Comparison of ENCODE assay signal across 8 mouse cellular contexts in the genomic region with DNA sequence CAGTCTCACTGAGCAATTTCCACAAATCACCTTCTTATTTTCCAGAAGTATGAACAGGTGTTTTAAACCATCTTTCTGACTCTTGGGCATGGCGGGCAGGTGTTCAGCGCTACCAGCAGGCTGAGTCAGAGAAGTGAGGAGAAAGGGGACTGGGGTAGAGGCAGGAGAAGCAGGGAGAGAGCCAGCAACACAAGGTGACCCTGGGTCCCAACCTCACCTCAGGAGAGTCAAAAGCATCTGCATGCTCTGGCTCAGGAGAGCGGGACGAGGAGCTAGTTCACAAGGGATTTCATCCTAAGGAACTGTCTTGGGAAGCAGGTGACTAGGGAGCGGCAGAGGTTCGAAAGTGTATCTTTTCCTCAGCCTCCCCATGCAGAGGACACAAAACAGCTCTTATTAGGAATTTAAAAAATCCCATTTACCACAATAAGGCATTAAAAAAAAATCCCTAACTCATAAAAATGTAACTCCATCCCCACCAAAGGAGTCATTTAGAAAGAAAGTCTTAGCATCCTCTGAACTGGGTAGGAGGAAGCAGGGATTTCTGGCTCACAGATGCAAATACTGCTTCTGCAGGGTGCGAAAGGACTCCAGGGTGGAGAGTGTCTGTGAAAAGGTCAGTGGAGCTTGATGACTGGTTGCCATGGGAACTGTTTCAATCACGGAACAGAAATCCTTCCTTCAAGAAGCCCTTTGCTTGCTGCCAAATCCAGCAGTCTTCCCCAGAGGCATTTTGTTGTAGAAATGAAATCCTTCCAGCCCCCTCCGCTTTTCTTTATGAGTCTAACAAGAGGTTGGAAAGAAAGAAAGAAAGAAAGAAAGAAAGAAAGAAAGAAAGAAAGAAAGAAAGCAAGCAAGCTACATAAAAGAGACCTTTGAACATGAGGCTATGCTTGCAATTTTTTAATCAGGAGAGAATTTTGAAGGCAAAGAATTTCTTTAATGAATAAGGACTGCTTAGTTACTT. TPM values are rescaled to one million over a fixed set of nuclear protein-coding genes. Genes with fewer than 3 reads are reported as not detected.
DNase-seq lines count a peak whose midpoint lies in the region; ATAC-seq lines count a peak whose summit lies in the region.

No protein-coding gene starts in this region.

- H3K4me2 ChIP-seq in limb, embryonic 13.5 days (replicated peaks) = peak overlapping the region; percentile 39
- peak overlapping the region; percentile 24 for H3K4me2 ChIP-seq in hindbrain, embryonic 15.5 days
- peak overlapping the region; percentile 14; the same call in 1 of the 2 replicates for H3K4me2 ChIP-seq in neural tube, embryonic 14.5 days (ENCODE audit: low read depth, low read length)
- no peak overlapping the region for H3K4me2 ChIP-seq in intestine, embryonic 16.5 days (ENCODE audit: low read depth, low read length)
- no peak overlapping the region for H3K4me2 ChIP-seq in kidney, embryonic 16.5 days (replicated peaks; ENCODE audit: low read depth, low read length)

- no peaks in the 10 kb centered on the region for H3K9me3 ChIP-seq in limb, embryonic 13.5 days
- H3K9me3 ChIP-seq in limb, embryonic 10.5 days (replicated peaks) = no peaks in the 10 kb centered on the region
- no peaks in the 10 kb centered on the region for H3K9me3 ChIP-seq in hindbrain, embryonic 15.5 days
- H3K9me3 ChIP-seq in neural tube, embryonic 14.5 days (ENCODE audit: control insufficient read depth, low read length) = no peaks in the 10 kb centered on the region
- no peaks in the 10 kb centered on the region for H3K9me3 ChIP-seq in intestine, embryonic 16.5 days (ENCODE audit: control insufficient read depth, low read length)
- H3K9me3 ChIP-seq in kidney, embryonic 16.5 days (ENCODE audit: low read length) = no peaks in the 10 kb centered on the region

- no peak overlapping the region for H3K4me3 ChIP-seq in limb, embryonic 13.5 days
- no peak overlapping the region for H3K4me3 ChIP-seq in limb, embryonic 10.5 days
- H3K4me3 ChIP-seq in hindbrain, embryonic 15.5 days = no peak overlapping the region
- no peak overlapping the region for H3K4me3 ChIP-seq in neural tube, embryonic 14.5 days (ENCODE audit: low read depth, low read length)
- H3K4me3 ChIP-seq in intestine, embryonic 16.5 days (ENCODE audit: low read length) = no peak overlapping the region
- no peak overlapping the region for H3K4me3 ChIP-seq in kidney, embryonic 16.5 days (ENCODE audit: low read length)

- DNase-seq in limb, embryonic 10.5 days (ENCODE audit: low spot score) = no peak
- DNase-seq in embryo, embryonic 9.5 days (ENCODE audit: extremely low spot score) = peak; percentile 50
- DNase-seq in kidney, adult 18-20 months = no peak

- H3K36me3 ChIP-seq in limb, embryonic 13.5 days = no peaks in the 10 kb centered on the region
- H3K36me3 ChIP-seq in limb, embryonic 10.5 days = no peaks in the 10 kb centered on the region
- no peaks in the 10 kb centered on the region for H3K36me3 ChIP-seq in hindbrain, embryonic 15.5 days
- no peaks in the 10 kb centered on the region for H3K36me3 ChIP-seq in neural tube, embryonic 14.5 days (ENCODE audit: control insufficient read depth, insufficient read depth, low read length)
- no peaks in the 10 kb centered on the region for H3K36me3 ChIP-seq in intestine, embryonic 16.5 days (ENCODE audit: control insufficient read depth, insufficient read depth, low read length)
- H3K36me3 ChIP-seq in kidney, embryonic 16.5 days (ENCODE audit: insufficient read depth, low read length) = no peaks in the 10 kb centered on the region

- H3K27me3 ChIP-seq in limb, embryonic 13.5 days = peaks cover 7% of the 10 kb centered on the region; the same call in 1 of the 2 replicates
- H3K27me3 ChIP-seq in limb, embryonic 10.5 days (ENCODE audit: low read depth, poor library complexity, severe bottlenecking) = 0 out of 2 replicates have a peak, but pooled peaks cover 10% of the 10 kb centered on the region
- H3K27me3 ChIP-seq in hindbrain, embryonic 15.5 days = no peaks in the 10 kb centered on the region
- H3K27me3 ChIP-seq in neural tube, embryonic 14.5 days (ENCODE audit: control insufficient read depth, insufficient read depth, low read length) = no peaks in the 10 kb centered on the region
- no peaks in the 10 kb centered on the region for H3K27me3 ChIP-seq in intestine, embryonic 16.5 days (replicated peaks; ENCODE audit: control insufficient read depth, insufficient read depth, low read length)
- H3K27me3 ChIP-seq in kidney, embryonic 16.5 days (ENCODE audit: insufficient read depth, low read length) = no peaks in the 10 kb centered on the region; the same call in 1 of the 2 replicates

- peak overlapping the region; percentile 10; the same call in 1 of the 2 replicates for H3K27ac ChIP-seq in limb, embryonic 13.5 days
- no peak overlapping the region for H3K27ac ChIP-seq in limb, embryonic 10.5 days
- H3K27ac ChIP-seq in hindbrain, embryonic 15.5 days (replicated peaks) = peak overlapping the region; percentile 68
- H3K27ac ChIP-seq in neural tube, embryonic 14.5 days (ENCODE audit: low read depth, low read length) = peak overlapping the region; percentile 29; the same call in 1 of the 2 replicates
- no peak overlapping the region for H3K27ac ChIP-seq in intestine, embryonic 16.5 days (ENCODE audit: low read length)
- no peak overlapping the region for H3K27ac ChIP-seq in kidney, embryonic 16.5 days (ENCODE audit: low read length)

- no peak overlapping the region for H3K9ac ChIP-seq in limb, embryonic 13.5 days
- H3K9ac ChIP-seq in hindbrain, embryonic 15.5 days = no peak overlapping the region
- no peak overlapping the region for H3K9ac ChIP-seq in neural tube, embryonic 14.5 days (replicated peaks; ENCODE audit: low read depth, low read length)
- H3K9ac ChIP-seq in intestine, embryonic 16.5 days (ENCODE audit: low read depth, low read length) = no peak overlapping the region
- no peak overlapping the region for H3K9ac ChIP-seq in kidney, embryonic 16.5 days (replicated peaks; ENCODE audit: low read length)

- H3K4me1 ChIP-seq in limb, embryonic 13.5 days = peaks cover 19% of the 10 kb centered on the region
- peaks cover 10% of the 10 kb centered on the region; the same call in 1 of the 2 replicates for H3K4me1 ChIP-seq in limb, embryonic 10.5 days
- H3K4me1 ChIP-seq in hindbrain, embryonic 15.5 days (replicated peaks) = peaks cover 20% of the 10 kb centered on the region
- H3K4me1 ChIP-seq in neural tube, embryonic 14.5 days (ENCODE audit: control insufficient read depth, insufficient read depth, low read length) = peaks cover 13% of the 10 kb centered on the region
- H3K4me1 ChIP-seq in intestine, embryonic 16.5 days (ENCODE audit: control insufficient read depth, insufficient read depth, low read length) = 0 out of 2 replicates have a peak, but pooled peaks cover 4% of the 10 kb centered on the region
- H3K4me1 ChIP-seq in kidney, embryonic 16.5 days (ENCODE audit: insufficient read depth, low read length) = 0 out of 2 replicates have a peak, but pooled peaks cover 4% of the 10 kb centered on the region

- ATAC-seq in limb, embryonic 13.5 days (ENCODE audit: low FRiP score, low read depth) = peak; percentile 61
- peak; percentile 86 for ATAC-seq in hindbrain, embryonic 15.5 days (ENCODE audit: low FRiP score, low read depth)
- ATAC-seq in neural tube, embryonic 14.5 days (ENCODE audit: low read depth) = peak; percentile 81
- ATAC-seq in intestine, embryonic 16.5 days = no peak
- no peak for ATAC-seq in kidney, embryonic 16.5 days (ENCODE audit: low FRiP score, low TSS enrichment)

- WGBS in limb, embryonic 13.5 days = 12% methylated on average over 9 of the region's 9 CpGs
- whole genome bisulfite sequencing in limb, embryonic 10.5 days = 14% methylated on average over 9 of the region's 9 CpGs
- 9% methylated on average over 9 of the region's 9 CpGs for WGBS in hindbrain, embryonic 15.5 days
- WGBS in neural tube, embryonic 14.5 days = 13% methylated on average over 9 of the region's 9 CpGs
- 28% methylated on average over 9 of the region's 9 CpGs for WGBS in intestine, embryonic 16.5 days
- 27% methylated on average over 9 of the region's 9 CpGs for WGBS in kidney, embryonic 16.5 days

RNA-seq across cellular contexts. Expression of a gene that starts 31.4 kb away (rescaled TPM):
- polyA plus RNA-seq in limb, embryonic 13.5 days (2015; fragmentation: Nextera tagmentation; extraction: Ambion mirVana) = 3.3 TPM in 2 replicates
- polyA plus RNA-seq in limb, embryonic 10.5 days (2016; fragmentation: Nextera tagmentation; extraction: Ambion mirVana) = not detected in 2 replicates
- polyA plus RNA-seq in hindbrain, embryonic 15.5 days (2015; fragmentation: Nextera tagmentation; extraction: Ambion mirVana) = 2.0 and 2.2 TPM in 2 replicates
- polyA plus RNA-seq in neural tube, embryonic 14.5 days (2014; fragmentation: Nextera tagmentation; extraction: Ambion mirVana) = 3.5 and 4.4 TPM in 2 replicates
- polyA plus RNA-seq in intestine, embryonic 16.5 days (2015; fragmentation: Nextera tagmentation; extraction: Ambion mirVana) = 2.9 and 3.5 TPM in 2 replicates
- 30.3 and 33.2 TPM in 2 replicates for polyA plus RNA-seq in kidney, embryonic 16.5 days (2015; fragmentation: Nextera tagmentation; extraction: Ambion mirVana)

Comparison
In these comparisons a context has a peak if more than half of its experiments do, and no peak if none do; other contexts are left out.
1. H3K27ac ChIP-seq: peak in limb, embryonic 13.5 days (single experiment), hindbrain, embryonic 15.5 days (single experiment) and neural tube, embryonic 14.5 days (single experiment); none in limb, embryonic 10.5 days (single experiment), intestine, embryonic 16.5 days (single experiment) and kidney, embryonic 16.5 days (single experiment).
2. ATAC-seq: peak in limb, embryonic 13.5 days (single experiment), hindbrain, embryonic 15.5 days (single experiment) and neural tube, embryonic 14.5 days (single experiment); none in intestine, embryonic 16.5 days (single experiment) and kidney, embryonic 16.5 days (single experiment).
3. H3K4me2 ChIP-seq: peak in limb, embryonic 13.5 days (single experiment), hindbrain, embryonic 15.5 days (single experiment) and neural tube, embryonic 14.5 days (single experiment); none in intestine, embryonic 16.5 days (single experiment) and kidney, embryonic 16.5 days (single experiment).